Mouse (Mus musculus): ENCODE measurements around the gene Pik3c2g. TPM values are rescaled to one million over a fixed set of nuclear protein-coding genes. Genes with fewer than 3 reads are reported as not detected.

The Pik3c2g gene
- total RNA-seq (2021) = 1 to 10 TPM; 1.6 to 2.5 TPM
- long read RNA-seq, experiment 1, partial matches to known transcripts = 0 of 2 reads
- long read RNA-seq, experiment 1, other reads (novel, unspliced or antisense) = 1 of 2 reads
- long read RNA-seq, experiment 2, partial matches to known transcripts = 0 of 1 reads
- long read RNA-seq, experiment 2, other reads (novel, unspliced or antisense) = 0 of 1 reads

- no peak for DNase-seq (ENCODE audit: low spot score in 2 of 2)
Measured at GRCm38 (mm10) chr6:139586892-139587291, at the start of gene Pik3c2g. Gene Pik3c2g (plus strand): TSS chr6:139587221.

- no peak for DNase-seq (ENCODE audit: low spot score in 2 of 2)
Measured at GRCm38 (mm10) chr6:139538469-139538868, 48.6 kb upstream of the Pik3c2g start.

DNA sequence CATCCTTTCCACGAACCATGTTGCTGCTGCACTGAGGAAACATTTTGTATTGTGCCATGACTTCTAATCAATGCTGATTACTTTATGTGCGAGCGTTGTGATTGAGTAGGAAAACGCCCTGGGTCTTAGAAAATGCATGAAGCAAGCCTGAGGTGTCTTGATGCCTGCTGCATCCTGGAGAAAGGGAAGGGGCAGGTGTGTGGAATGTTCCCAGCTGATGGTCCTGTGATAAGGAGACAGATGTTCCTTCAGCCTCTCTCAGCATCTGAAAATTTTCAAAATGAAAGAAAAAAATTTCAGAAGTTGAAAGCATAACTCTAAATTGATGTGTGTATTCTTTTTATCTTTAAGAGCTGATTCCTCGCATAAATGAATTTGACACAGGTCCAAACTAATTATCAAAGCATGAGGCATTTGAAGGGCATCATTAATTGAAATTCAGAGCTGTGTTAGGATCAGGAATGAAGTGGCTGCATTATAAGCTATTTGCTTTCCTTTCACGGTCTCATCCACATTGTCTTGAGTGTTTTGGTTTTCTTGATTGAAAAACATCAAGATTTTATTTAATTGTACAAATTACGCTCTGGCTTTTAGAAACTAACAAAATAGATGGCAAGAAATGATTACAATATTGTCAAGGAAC is 31.4 kb upstream of the Pik3c2g start:
- DNase-seq (ENCODE audit: low spot score in 2 of 2) = no peak

DNA sequence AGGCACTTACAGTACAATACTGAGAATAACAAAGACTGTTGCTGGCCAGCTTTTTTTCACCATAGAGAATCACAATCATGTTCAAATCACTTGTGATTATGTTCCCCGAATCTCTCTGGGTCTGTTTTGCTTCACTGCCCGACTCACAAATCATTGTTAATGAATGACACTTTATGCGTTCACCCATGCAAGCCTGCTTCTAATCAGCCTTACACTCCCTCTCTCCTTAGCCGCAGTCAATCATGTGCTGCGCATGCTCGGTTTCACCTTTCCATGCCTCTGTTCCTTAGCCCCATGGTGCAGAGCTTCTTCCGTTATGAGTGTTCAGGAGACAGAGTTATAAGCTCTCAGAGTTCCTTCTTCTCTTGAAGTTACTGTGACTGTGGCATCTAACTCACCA is 17.8 kb upstream of the Pik3c2g start:
- DNase-seq (ENCODE audit: low spot score in 2 of 2) = no peak

GRCm38 (mm10) chr6:139575854-139576253 is 11.2 kb upstream of the Pik3c2g start:
- no peak for DNase-seq (ENCODE audit: low spot score in 2 of 2)

GRCm38 (mm10) chr6:139576261-139577014 is 10.6 kb upstream of the Pik3c2g start:
- DNase-seq (ENCODE audit: low spot score in 2 of 2) = no peak

GRCm38 (mm10) chr6:139577026-139577861 is 9.8 kb upstream of the Pik3c2g start:
- no peak for DNase-seq (ENCODE audit: low spot score in 2 of 2)

GRCm38 (mm10) chr6:139587478-139587877 is 457 bp downstream of the Pik3c2g start:
- DNase-seq (ENCODE audit: low spot score in 2 of 2) = no peak

- DNase-seq (ENCODE audit: low spot score in 2 of 2) = no peak
Measured at GRCm38 (mm10) chr6:139588409-139588808, 1.4 kb downstream of the Pik3c2g start.

DNA sequence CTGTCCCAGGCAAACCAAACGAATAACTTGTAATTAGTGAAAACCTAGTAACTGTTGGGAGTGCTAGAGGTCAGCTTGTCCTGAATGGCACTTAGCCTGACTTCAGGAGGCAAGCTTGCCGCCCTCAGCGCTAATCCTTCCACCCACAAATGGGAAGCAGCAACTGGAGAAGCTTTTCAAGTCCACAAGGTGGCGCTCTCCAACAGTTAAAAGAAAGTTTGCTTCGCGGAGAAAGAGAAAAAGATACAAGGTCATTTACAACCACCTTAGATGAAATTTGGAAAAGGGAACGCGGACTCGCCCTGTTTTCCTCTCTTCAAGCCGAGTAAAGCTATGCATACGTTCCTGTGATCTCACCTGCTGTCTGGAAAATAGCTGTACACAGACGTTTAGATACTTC is 2.3 kb downstream of the Pik3c2g start:
- peak in 1 of 2 experiments; percentile 14 for DNase-seq (ENCODE audit: low spot score in 2 of 2)

GRCm38 (mm10) chr6:139589854-139590253 is 2.8 kb downstream of the Pik3c2g start:
- no peak for DNase-seq (ENCODE audit: low spot score in 2 of 2)

GRCm38 (mm10) chr6:139592081-139592480 is 5.1 kb downstream of the Pik3c2g start:
- DNase-seq (ENCODE audit: low spot score in 2 of 2) = no peak

DNA sequence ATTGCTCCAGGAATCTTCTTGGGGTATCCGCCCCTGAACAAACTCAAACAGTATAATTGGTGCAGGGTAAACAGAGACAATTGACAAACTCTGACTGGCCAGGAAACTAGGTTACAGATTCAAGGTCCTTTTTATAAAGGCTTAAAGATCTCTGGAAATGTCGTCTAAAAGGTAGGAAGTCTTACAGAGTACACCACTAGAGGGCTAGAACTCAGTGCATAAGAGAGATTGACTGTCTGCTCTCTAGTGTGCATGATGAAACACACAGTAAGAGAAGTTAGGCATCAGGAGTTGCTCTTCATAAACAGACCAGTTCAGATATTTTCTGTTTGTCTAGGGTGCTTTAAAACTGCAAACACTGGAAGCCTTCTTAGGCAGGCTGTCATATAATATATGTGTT is 9.4 kb downstream of the Pik3c2g start:
- no peak for DNase-seq (ENCODE audit: low spot score in 2 of 2)

- no peak for DNase-seq (ENCODE audit: low spot score in 2 of 2)
Measured at GRCm38 (mm10) chr6:139599216-139599615, 12.2 kb downstream of the Pik3c2g start.

DNA sequence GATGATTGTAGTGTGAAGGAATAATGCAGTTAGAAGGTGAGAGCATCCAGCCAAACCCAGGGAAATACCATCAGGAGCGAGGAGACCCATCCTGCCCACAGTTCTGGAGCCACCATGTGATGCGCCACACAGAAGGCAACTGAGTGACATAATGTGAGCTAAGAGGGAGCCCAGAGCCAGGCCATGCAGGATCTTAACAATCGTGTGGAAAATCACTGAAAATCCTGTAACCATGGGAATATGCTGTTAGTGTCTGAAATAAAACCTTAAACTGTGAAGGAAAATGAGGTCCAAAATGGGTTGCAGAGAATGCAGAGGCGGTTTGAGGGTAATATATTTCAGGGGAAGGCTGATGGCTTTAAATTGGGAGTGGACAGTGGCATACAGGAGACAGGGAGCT is 31.8 kb downstream of the Pik3c2g start:
- no peak for DNase-seq (ENCODE audit: low spot score in 2 of 2)

DNA sequence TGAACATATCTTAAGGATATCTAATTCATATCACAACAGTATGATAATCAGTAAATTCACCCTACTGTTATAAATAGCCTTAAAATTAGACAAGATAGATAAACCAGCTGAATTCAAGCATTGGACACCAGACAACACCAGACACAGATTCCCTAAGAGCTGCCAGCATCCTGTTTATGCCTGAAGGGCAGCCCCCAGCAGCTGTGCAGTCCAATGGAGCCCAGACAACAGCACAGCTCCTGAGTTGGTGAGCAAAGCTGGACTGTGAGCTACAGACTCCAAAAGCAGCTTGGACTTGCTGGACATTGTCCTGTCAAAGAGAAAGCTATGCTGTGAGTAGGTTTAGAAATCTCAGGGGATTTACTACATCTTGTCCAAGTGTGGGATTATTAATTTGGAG is 37.7 kb downstream of the Pik3c2g start:
- no peak for DNase-seq (ENCODE audit: low spot score in 2 of 2)

DNA sequence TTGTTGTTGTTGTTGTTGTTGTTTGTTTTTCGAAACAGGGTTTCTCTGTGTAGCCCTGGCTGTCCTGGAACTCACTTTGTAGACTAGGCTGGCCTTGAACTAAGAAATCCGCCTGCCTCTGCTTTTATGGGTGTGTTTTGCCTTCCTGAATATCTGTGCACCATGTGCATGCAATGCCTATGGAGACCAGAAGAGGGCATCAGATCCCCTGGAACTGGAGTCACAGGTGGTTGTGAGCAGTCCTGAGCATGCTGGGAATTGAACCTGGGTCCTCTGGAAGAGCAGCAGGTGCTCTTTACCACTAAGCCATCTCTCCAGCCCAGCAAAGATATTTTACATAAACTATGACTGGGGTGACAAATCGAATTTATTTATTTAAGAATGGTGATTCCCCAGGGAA is 47.5 kb downstream of the Pik3c2g start:
- no peak for DNase-seq (ENCODE audit: low spot score in 2 of 2)

- DNase-seq (ENCODE audit: low spot score in 2 of 2) = no peak
Measured at GRCm38 (mm10) chr6:139655399-139655798, 68.4 kb downstream of the Pik3c2g start.

GRCm38 (mm10) chr6:139662462-139662861 is 75.4 kb downstream of the Pik3c2g start:
- DNase-seq (ENCODE audit: low spot score in 2 of 2) = no peak

- DNase-seq (ENCODE audit: low spot score in 2 of 2) = no peak
Measured at GRCm38 (mm10) chr6:139718416-139718984, 131.5 kb downstream of the Pik3c2g start.

GRCm38 (mm10) chr6:139719639-139720221 is 132.7 kb downstream of the Pik3c2g start:
- no peak for DNase-seq (ENCODE audit: low spot score in 2 of 2)
